ENCODE assay signal across 8 mouse cellular contexts in the genomic region with DNA sequence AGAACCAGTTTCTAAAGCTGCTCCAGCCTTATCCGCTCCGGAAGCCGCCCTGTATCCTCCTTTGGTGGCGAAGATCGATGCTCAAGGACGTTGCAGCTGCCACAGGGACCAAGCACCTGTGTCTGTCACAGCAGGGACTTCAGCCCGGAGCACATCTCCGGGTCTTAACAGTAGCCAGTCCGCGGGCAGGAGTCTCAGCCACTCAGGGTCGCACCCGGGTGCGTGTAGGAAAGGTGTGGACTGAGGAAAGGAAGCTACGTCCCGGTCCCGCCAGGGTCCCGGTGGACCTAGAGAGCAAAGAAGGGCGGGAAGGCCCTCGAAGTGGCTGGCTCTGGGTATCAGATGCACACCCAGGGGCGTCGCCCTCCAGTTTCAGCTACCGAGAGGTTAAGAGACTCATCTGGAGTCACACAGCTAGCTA. TPM values are rescaled to one million over a fixed set of nuclear protein-coding genes. Genes with fewer than 3 reads are reported as not detected.
DNase-seq lines count a peak whose midpoint lies in the region; ATAC-seq and TF ChIP-seq lines count a peak whose summit lies in the region.

No protein-coding gene starts in this region.

- WGBS in liver, embryonic 12.5 days (ENCODE audit: insufficient replicate concordance), result under 1% methylated on average over 22 of the region's 22 CpGs
- 2% methylated on average over 22 of the region's 22 CpGs for WGBS in midbrain, postnatal 0 days

- no peaks in the 10 kb centered on the region for H3K9me3 ChIP-seq in ES-E14 (ENCODE audit: control insufficient read depth, insufficient read depth, low read depth, low read length)
- H3K9me3 ChIP-seq in liver, embryonic 12.5 days (replicated peaks), result no peaks in the 10 kb centered on the region
- H3K9me3 ChIP-seq in midbrain, postnatal 0 days (ENCODE audit: low read length), result no peaks in the 10 kb centered on the region

- peak overlapping the region; percentile 65 for H3K4me2 ChIP-seq in liver, embryonic 12.5 days
- H3K4me2 ChIP-seq in midbrain, postnatal 0 days (ENCODE audit: low read depth, low read length, poor library complexity, severe bottlenecking), result peak overlapping the region; percentile 31

- in situ Hi-C loops in ES-E14 (cut with MboI; ENCODE audit: low sequenced_read_pairs in 2 of 2, unreplicated experiment in 2 of 2), result no loop called here

- peak; percentile 33; the same call in 1 of the 2 replicates for ATAC-seq in liver, embryonic 12.5 days
- peak; percentile 12; the same call in 1 of the 2 replicates for ATAC-seq in midbrain, postnatal 0 days (ENCODE audit: low FRiP score)

- H3K9ac ChIP-seq in ES-E14 (ENCODE audit: insufficient read depth, low read depth, low read length, poor library complexity, severe bottlenecking), result peak overlapping the region; percentile 60
- peak overlapping the region; percentile 40; the same call in 1 of the 2 replicates for H3K9ac ChIP-seq in liver, embryonic 12.5 days
- H3K9ac ChIP-seq in midbrain, postnatal 0 days (replicated peaks; ENCODE audit: low read length, poor library complexity, severe bottlenecking), result no peak overlapping the region

- H3K27ac ChIP-seq in ES-E14 (ENCODE audit: insufficient read depth, low read depth, low read length, poor library complexity, severe bottlenecking), result peak overlapping the region; percentile 3
- H3K27ac ChIP-seq in liver, embryonic 12.5 days, result peak overlapping the region; percentile 20; the same call in 1 of the 2 replicates
- peak overlapping the region; percentile 13; the same call in 1 of the 2 replicates for H3K27ac ChIP-seq in midbrain, postnatal 0 days (ENCODE audit: low read depth, low read length)

- peaks cover 86% of the 10 kb centered on the region for H3K27me3 ChIP-seq in liver, embryonic 12.5 days (replicated peaks)
- peaks cover 38% of the 10 kb centered on the region for H3K27me3 ChIP-seq in midbrain, postnatal 0 days (ENCODE audit: insufficient read depth, low read length)
- H3K27me3 ChIP-seq in splenic B cell, adult 2 months (ENCODE audit: control insufficient read depth, insufficient read depth, low read length, poor library complexity, severe bottlenecking), result no peaks in the 10 kb centered on the region

- no peak for TF ChIP-seq CTCF in midbrain, postnatal 0 days (IDR thresholded peaks at IDR 0.05)

- peak; percentile 68 for DNase-seq in ES-E14 (ENCODE audit: low read depth, low spot score)
- DNase-seq in c-Kit-positive CD71-negative TER-119-negative erythroid progenitor cells, embryonic 14.5 days (ENCODE audit: low read depth), result peak; percentile 41
- peak; percentile 78 for DNase-seq in gastrocnemius, postnatal 25 days
- peak; percentile 82 for DNase-seq in induced T-regulatory cell, adult 2 months (ENCODE audit: low read depth)
- peak; percentile 22 for DNase-seq in midbrain, postnatal 0 days (ENCODE audit: low spot score)
- DNase-seq in splenic B cell, adult 2 months (ENCODE audit: low read depth, low spot score), result peak; percentile 86
- DNase-seq in cerebellum, adult 18-20 months, result no peak

- H3K4me3 ChIP-seq in ES-E14 (ENCODE audit: insufficient read depth in 1 of 2, low read depth in 1 of 2, low read length in 2 of 2, poor library complexity in 1 of 2, severe bottlenecking in 1 of 2), result peak overlapping the region; percentile 65 to 71
- H3K4me3 ChIP-seq in liver, embryonic 12.5 days, result peak overlapping the region; percentile 55
- H3K4me3 ChIP-seq in midbrain, postnatal 0 days (ENCODE audit: low read depth, low read length), result peak overlapping the region; percentile 47

- peaks cover 17 to 19% of the 10 kb centered on the region in 2 experiments for H3K4me1 ChIP-seq in ES-E14 (ENCODE audit: control insufficient read depth in 2 of 2, insufficient read depth in 2 of 2, low read length in 2 of 2, poor library complexity in 1 of 2)
- H3K4me1 ChIP-seq in liver, embryonic 12.5 days, result peaks cover 29% of the 10 kb centered on the region
- H3K4me1 ChIP-seq in midbrain, postnatal 0 days (ENCODE audit: insufficient read depth, low read length), result no peaks in the 10 kb centered on the region

- no peaks in the 10 kb centered on the region for H3K36me3 ChIP-seq in ES-E14 (ENCODE audit: control insufficient read depth, insufficient read depth, low read length, poor library complexity, severe bottlenecking)
- no peaks in the 10 kb centered on the region for H3K36me3 ChIP-seq in liver, embryonic 12.5 days
- H3K36me3 ChIP-seq in midbrain, postnatal 0 days (ENCODE audit: insufficient read depth, low read length), result no peaks in the 10 kb centered on the region
- H3K36me3 ChIP-seq in splenic B cell, adult 2 months (ENCODE audit: control insufficient read depth, insufficient read depth, low read length, poor library complexity, severe bottlenecking), result no peaks in the 10 kb centered on the region

TF ChIP-seq in ES-E14, 5 proteins besides CTCF, POLR2A, EP300 and RAD21:
- TF ChIP-seq HCFC1 (IDR thresholded peaks at IDR 0.05; ENCODE audit: borderline replicate concordance, insufficient read depth, low read length) (no peak), MAFK (IDR thresholded peaks at IDR 0.05; ENCODE audit: insufficient read depth, low read depth, low read length) (no peak), CHD2 (IDR thresholded peaks at IDR 0.05; ENCODE audit: low read depth, low read length) (no peak), ZNF384 (IDR thresholded peaks at IDR 0.05; ENCODE audit: low read depth, low read length) (no peak), ZC3H11A (IDR thresholded peaks at IDR 0.05; ENCODE audit: borderline replicate concordance, low read depth, low read length) (no peak)

RNA-seq across cellular contexts. Expression of gene Pde8a, which starts 1.1 kb away (rescaled TPM):
- total RNA-seq in ES-E14 (2012; rRNA removed), result 1.3 and 2.2 TPM in 2 replicates
- 1 to 10 TPM; 5.2 to 8.3 TPM for total RNA-seq in gastrocnemius, postnatal 25 days (2021)
- polyA plus RNA-seq in liver, embryonic 12.5 days (2016; fragmentation: Nextera tagmentation; extraction: Ambion mirVana), result 1.3 and 2.0 TPM in 2 replicates
- 3.1 and 3.9 TPM in 2 replicates for total RNA-seq in midbrain, postnatal 0 days (2014; rRNA removed)
- 1.3 and 1.8 TPM in 2 replicates for polyA plus RNA-seq in midbrain, postnatal 0 days (2015; fragmentation: Nextera tagmentation; extraction: Ambion mirVana)

Comparison
In these comparisons a context has a peak if more than half of its experiments do, and no peak if none do; other contexts are left out.
1. DNase-seq: peak in ES-E14 (single experiment), c-Kit-positive CD71-negative TER-119-negative erythroid progenitor cells, embryonic 14.5 days (single experiment), gastrocnemius, postnatal 25 days (single experiment), induced T-regulatory cell, adult 2 months (single experiment), midbrain, postnatal 0 days (single experiment) and splenic B cell, adult 2 months (single experiment); none in cerebellum, adult 18-20 months (0 of 2).
2. Peak in every context shown above with its lines, with median percentiles within 50 percentile points of each other: H3K27ac ChIP-seq and H3K4me3 ChIP-seq.